Mouse (Mus musculus): Measurements from ENCODE around the gene Slc35f4.

Gene Slc35f4

GRCm38 (mm10) chr14:49277642-49278041, 248.2 kb downstream of the Slc35f4 start:
- no peak for DNase-seq

DNA sequence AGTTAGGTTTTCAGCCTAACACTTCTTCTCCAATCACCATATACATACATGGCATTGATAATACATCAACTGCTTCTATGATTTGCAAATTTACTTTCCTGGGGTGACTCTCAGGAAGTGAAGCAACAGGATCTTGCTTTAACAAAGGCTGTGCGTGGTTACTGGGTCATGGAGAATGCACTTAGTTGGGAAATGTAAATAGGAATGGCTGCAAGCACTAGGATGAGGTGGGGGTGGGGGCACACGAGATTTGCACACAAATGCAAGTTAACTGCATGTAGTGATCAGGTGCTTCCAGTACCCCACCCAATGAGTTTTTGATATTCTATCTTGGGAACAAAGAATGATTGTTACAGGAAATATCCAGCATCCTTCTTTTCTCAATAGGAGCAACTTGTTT, 250.5 kb downstream of the Slc35f4 start:
- no peak for DNase-seq

DNA sequence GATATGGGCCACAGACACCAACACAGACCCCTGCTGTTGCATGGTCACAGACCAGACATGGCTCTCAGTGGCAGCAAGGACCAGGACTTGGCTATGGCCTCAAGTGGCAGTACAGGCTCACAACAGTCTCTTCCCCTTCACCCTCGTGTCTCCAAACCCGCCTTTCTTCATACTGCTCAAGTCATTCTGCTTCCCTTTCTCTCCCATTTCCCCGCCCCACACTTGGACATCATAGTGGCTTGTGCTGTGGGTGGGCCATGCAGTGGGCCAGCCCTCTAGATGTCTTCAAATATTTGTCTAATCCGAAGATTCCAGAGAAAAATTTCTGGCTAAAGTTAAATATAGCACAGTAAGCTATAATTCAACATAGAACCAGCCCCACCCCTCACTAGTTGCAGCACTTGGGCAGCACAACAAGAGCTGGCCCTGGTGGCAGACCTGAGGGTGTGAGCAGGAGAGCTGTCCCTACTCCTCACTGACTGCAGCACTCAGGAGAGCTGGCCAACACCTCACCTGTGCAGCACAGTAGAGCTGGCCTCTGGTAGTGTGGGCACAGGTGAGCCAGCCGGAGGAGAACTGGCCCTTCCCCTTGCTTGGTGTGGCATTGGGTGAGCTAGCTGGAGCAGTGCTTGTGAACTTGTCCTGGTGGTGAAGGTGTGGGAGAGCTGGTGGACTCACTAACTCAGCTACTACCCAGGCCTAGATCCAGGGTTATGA, 260.4 kb downstream of the Slc35f4 start:
- no peak for DNase-seq

Measured in cerebellum, postnatal 36 days (tissue).